Mouse (Mus musculus): ENCODE measurements at regions not wholly inside any gene's neighbourhood (a gene's known extent, or its start where the extent isn't known, plus 50 kb on each side); places are given as distances from the start of the nearest gene placed in this dataset.
A peak's percentile ranks its signal among the peaks of the same experiment; 100 is the strongest.

- no peaks in the 10 kb centered on the region for H3K4me1 ChIP-seq (replicated peaks)
- DNase-seq (ENCODE audit: low spot score), result no peak
- H3K4me3 ChIP-seq, result no peak overlapping the region
- WGBS, result 86% methylated on average over 2 of the region's 2 CpGs
- no peaks in the 10 kb centered on the region for H3K9me3 ChIP-seq
- H3K27ac ChIP-seq, result no peak overlapping the region
- H3K27me3 ChIP-seq (ENCODE audit: insufficient read depth, poor library complexity, severe bottlenecking), result no peaks in the 10 kb centered on the region
- no peaks in the 10 kb centered on the region for H3K36me3 ChIP-seq
Observed at GRCm38 (mm10) chr7:137875306-137875705, 437.9 kb downstream of the Glrx3 start.

GRCm38 (mm10) chr7:137879296-137879695 is 441.9 kb downstream of the Glrx3 start:
- Histone ChIP-seq H3K9me3 (no peaks in the 10 kb centered on the region), H3K4me1 (replicated peaks) (peaks cover 6% of the 10 kb centered on the region; the same call in 1 of the 2 replicates), H3K36me3 (no peaks in the 10 kb centered on the region), H3K27ac (no peak overlapping the region), H3K4me3 (no peak overlapping the region), H3K27me3 (ENCODE audit: insufficient read depth, poor library complexity, severe bottlenecking) (no peaks in the 10 kb centered on the region)
- 89% methylated on average over 12 of the region's 12 CpGs for WGBS
- no peak for DNase-seq (ENCODE audit: low spot score)

GRCm38 (mm10) chr7:137882876-137883275 is 445.5 kb downstream of the Glrx3 start:
- no peaks in the 10 kb centered on the region for H3K27me3 ChIP-seq (ENCODE audit: insufficient read depth, poor library complexity, severe bottlenecking)
- no peak overlapping the region for H3K27ac ChIP-seq
- peaks cover 13% of the 10 kb centered on the region; the same call in 1 of the 2 replicates for H3K4me1 ChIP-seq (replicated peaks)
- H3K9me3 ChIP-seq, result no peaks in the 10 kb centered on the region
- no peaks in the 10 kb centered on the region for H3K36me3 ChIP-seq
- H3K4me3 ChIP-seq, result no peak overlapping the region
- WGBS, result 62% methylated on average over 5 of the region's 5 CpGs
- DNase-seq (ENCODE audit: low spot score), result no peak

- Histone ChIP-seq H3K27ac (no peak overlapping the region), H3K4me3 (no peak overlapping the region), H3K9me3 (no peaks in the 10 kb centered on the region), H3K4me1 (replicated peaks) (peaks cover 13% of the 10 kb centered on the region; the same call in 1 of the 2 replicates), H3K27me3 (ENCODE audit: insufficient read depth, poor library complexity, severe bottlenecking) (no peaks in the 10 kb centered on the region), H3K36me3 (no peaks in the 10 kb centered on the region)
- 81% methylated on average over 4 of the region's 4 CpGs for WGBS
- no peak for DNase-seq (ENCODE audit: low spot score)
Observed at GRCm38 (mm10) chr7:137883701-137884100, 446.3 kb downstream of the Glrx3 start.

GRCm38 (mm10) chr7:137885146-137885545 is 447.7 kb downstream of the Glrx3 start:
- no peak for DNase-seq (ENCODE audit: low spot score)
- peaks cover 13% of the 10 kb centered on the region; the same call in 1 of the 2 replicates for H3K4me1 ChIP-seq (replicated peaks)

GRCm38 (mm10) chr7:137888731-137889130 is 451.3 kb downstream of the Glrx3 start:
- no peak for DNase-seq (ENCODE audit: low spot score)
- Histone ChIP-seq H3K27me3 (ENCODE audit: insufficient read depth, poor library complexity, severe bottlenecking) (no peaks in the 10 kb centered on the region), H3K4me3 (no peak overlapping the region), H3K9me3 (no peaks in the 10 kb centered on the region), H3K27ac (no peak overlapping the region), H3K36me3 (no peaks in the 10 kb centered on the region), H3K4me1 (replicated peaks) (peaks cover 7% of the 10 kb centered on the region; the same call in 1 of the 2 replicates)
- WGBS, result 89% methylated on average over 11 of the region's 11 CpGs

More at GRCm38 (mm10) chr7:137885146-137885545, 447.7 kb downstream of the Glrx3 start:
- H3K27ac ChIP-seq, result no peak overlapping the region
- no peaks in the 10 kb centered on the region for H3K36me3 ChIP-seq
- no peaks in the 10 kb centered on the region for H3K27me3 ChIP-seq (ENCODE audit: insufficient read depth, poor library complexity, severe bottlenecking)
- H3K9me3 ChIP-seq, result no peaks in the 10 kb centered on the region
- WGBS, result 54% methylated on average over 8 of the region's 8 CpGs
- H3K4me3 ChIP-seq, result no peak overlapping the region

GRCm38 (mm10) chr7:137906424-137907060 is 469.1 kb downstream of the Glrx3 start:
- WGBS, result 62% methylated on average over 9 of the region's 9 CpGs
- H3K36me3 ChIP-seq, result no peaks in the 10 kb centered on the region
- H3K9me3 ChIP-seq, result no peaks in the 10 kb centered on the region
- H3K27ac ChIP-seq, result no peak overlapping the region
- no peaks in the 10 kb centered on the region for H3K27me3 ChIP-seq (ENCODE audit: insufficient read depth, poor library complexity, severe bottlenecking)
- H3K4me1 ChIP-seq (replicated peaks), result peaks cover 33% of the 10 kb centered on the region
- no peak overlapping the region for H3K4me3 ChIP-seq
- no peak for DNase-seq (ENCODE audit: low spot score)

GRCm38 (mm10) chr7:137909456-137909855 is 472.0 kb downstream of the Glrx3 start:
- 46% methylated on average over 3 of the region's 3 CpGs for WGBS
- no peaks in the 10 kb centered on the region for H3K36me3 ChIP-seq
- H3K27me3 ChIP-seq (ENCODE audit: insufficient read depth, poor library complexity, severe bottlenecking), result no peaks in the 10 kb centered on the region
- H3K4me3 ChIP-seq, result no peak overlapping the region
- H3K27ac ChIP-seq, result no peak overlapping the region
- H3K4me1 ChIP-seq (replicated peaks), result peaks cover 33% of the 10 kb centered on the region
- peak; percentile 18 for DNase-seq (ENCODE audit: low spot score)
- H3K9me3 ChIP-seq, result no peaks in the 10 kb centered on the region

GRCm38 (mm10) chr7:137913551-137914105 is 476.2 kb downstream of the Glrx3 start:
- H3K36me3 ChIP-seq, result no peaks in the 10 kb centered on the region
- no peaks in the 10 kb centered on the region for H3K27me3 ChIP-seq (ENCODE audit: insufficient read depth, poor library complexity, severe bottlenecking)
- DNase-seq (ENCODE audit: low spot score), result no peak
- H3K9me3 ChIP-seq, result no peaks in the 10 kb centered on the region
- WGBS, result 77% methylated on average over 4 of the region's 4 CpGs
- peaks cover 22% of the 10 kb centered on the region for H3K4me1 ChIP-seq (replicated peaks)
- no peak overlapping the region for H3K4me3 ChIP-seq
- no peak overlapping the region for H3K27ac ChIP-seq

GRCm38 (mm10) chr7:137914506-137914905 is 477.1 kb downstream of the Glrx3 start:
- Histone ChIP-seq H3K4me3 (no peak overlapping the region), H3K27me3 (ENCODE audit: insufficient read depth, poor library complexity, severe bottlenecking) (no peaks in the 10 kb centered on the region), H3K36me3 (no peaks in the 10 kb centered on the region), H3K4me1 (replicated peaks) (peaks cover 14% of the 10 kb centered on the region), H3K9me3 (no peaks in the 10 kb centered on the region), H3K27ac (no peak overlapping the region)
- WGBS, result 89% methylated on average over 5 of the region's 5 CpGs
- no peak for DNase-seq (ENCODE audit: low spot score)

- no peak for DNase-seq (ENCODE audit: low spot score)
- Histone ChIP-seq H3K36me3 (no peaks in the 10 kb centered on the region), H3K4me1 (replicated peaks) (peaks cover 5% of the 10 kb centered on the region; the same call in 1 of the 2 replicates), H3K27ac (no peak overlapping the region), H3K9me3 (no peaks in the 10 kb centered on the region), H3K4me3 (no peak overlapping the region), H3K27me3 (ENCODE audit: insufficient read depth, poor library complexity, severe bottlenecking) (no peaks in the 10 kb centered on the region)
- WGBS, result 91% methylated on average over 1 of the region's 1 CpGs
Observed at GRCm38 (mm10) chr7:137916351-137916750, 478.9 kb downstream of the Glrx3 start.

GRCm38 (mm10) chr7:137924464-137925167 is 472.9 kb downstream of the Tcerg1l start:
- no peak overlapping the region for H3K4me3 ChIP-seq

GRCm38 (mm10) chr7:137925656-137926055 is 471.9 kb downstream of the Tcerg1l start:
- H3K9me3 ChIP-seq, result no peaks in the 10 kb centered on the region
- 81% methylated on average over 3 of the region's 3 CpGs for WGBS
- peaks cover 16% of the 10 kb centered on the region for H3K4me1 ChIP-seq (replicated peaks)

More at GRCm38 (mm10) chr7:137924464-137925167, 472.9 kb downstream of the Tcerg1l start:
- Histone ChIP-seq H3K4me1 (replicated peaks) (peaks cover 12% of the 10 kb centered on the region), H3K27me3 (ENCODE audit: insufficient read depth, poor library complexity, severe bottlenecking) (no peaks in the 10 kb centered on the region), H3K36me3 (no peaks in the 10 kb centered on the region), H3K27ac (no peak overlapping the region), H3K9me3 (no peaks in the 10 kb centered on the region)
- 74% methylated on average over 7 of the region's 7 CpGs for WGBS
- no peak for DNase-seq (ENCODE audit: low spot score)

More at GRCm38 (mm10) chr7:137925656-137926055, 471.9 kb downstream of the Tcerg1l start:
- Histone ChIP-seq H3K27me3 (ENCODE audit: insufficient read depth, poor library complexity, severe bottlenecking) (no peaks in the 10 kb centered on the region), H3K4me3 (no peak overlapping the region), H3K27ac (no peak overlapping the region), H3K36me3 (no peaks in the 10 kb centered on the region)
- DNase-seq (ENCODE audit: low spot score), result no peak

All from hindbrain, embryonic 10.5 days (tissue).